Comparison of ENCODE assay signal across 11 mouse cellular contexts in genomic region chr10:3394671-3395288, GRCm38 (mm10). TPM values are rescaled to one million over a fixed set of nuclear protein-coding genes. Genes with fewer than 3 reads are reported as not detected.
DNase-seq lines count a peak whose midpoint lies in the region; ATAC-seq lines count a peak whose summit lies in the region.
"Had no signal": no experiment of that assay in that cellular context is flagged by ENCODE, and none has a peak within 500 bp of the region (broad histone marks: within the 10 kb centered on the region; RNA-seq: fewer than 3 reads in every experiment).

No protein-coding gene starts in this region.

- no peak overlapping the region for H3K9ac ChIP-seq in hindbrain, embryonic 13.5 days
- no peak overlapping the region for H3K9ac ChIP-seq in neural tube, embryonic 15.5 days (replicated peaks)
- H3K9ac ChIP-seq: limb, embryonic 15.5 days had no signal

- no peaks in the 10 kb centered on the region for H3K27me3 ChIP-seq in hindbrain, embryonic 13.5 days
- H3K27me3 ChIP-seq in hindbrain, embryonic 10.5 days (ENCODE audit: insufficient read depth, poor library complexity, severe bottlenecking): no peaks in the 10 kb centered on the region
- no peaks in the 10 kb centered on the region for H3K27me3 ChIP-seq in neural tube, embryonic 15.5 days (replicated peaks)
- H3K27me3 ChIP-seq: limb, embryonic 15.5 days; megakaryocyte, embryonic 14.5 days had no signal

- H3K4me3 ChIP-seq in hindbrain, embryonic 13.5 days: no peak overlapping the region
- no peak overlapping the region for H3K4me3 ChIP-seq in hindbrain, embryonic 10.5 days
- H3K4me3 ChIP-seq in neural tube, embryonic 15.5 days (replicated peaks): no peak overlapping the region
- H3K4me3 ChIP-seq: limb, embryonic 15.5 days; megakaryocyte, embryonic 14.5 days had no signal

- ATAC-seq in hindbrain, embryonic 13.5 days (ENCODE audit: low FRiP score): peak; percentile 22; the same call in 1 of the 2 replicates
- 0 out of 2 replicates have a peak, but pooled peaks have one; percentile 19 for ATAC-seq in neural tube, embryonic 15.5 days (ENCODE audit: low FRiP score)

- peaks cover 16% of the 10 kb centered on the region; the same call in 1 of the 2 replicates for H3K4me1 ChIP-seq in hindbrain, embryonic 13.5 days (replicated peaks)
- H3K4me1 ChIP-seq in hindbrain, embryonic 10.5 days (replicated peaks): no peaks in the 10 kb centered on the region
- H3K4me1 ChIP-seq in neural tube, embryonic 15.5 days: peaks cover 34% of the 10 kb centered on the region
- H3K4me1 ChIP-seq: limb, embryonic 15.5 days; megakaryocyte, embryonic 14.5 days had no signal

- peak overlapping the region; percentile 52; the same call in 1 of the 2 replicates for H3K27ac ChIP-seq in hindbrain, embryonic 13.5 days
- no peak overlapping the region for H3K27ac ChIP-seq in hindbrain, embryonic 10.5 days
- peak overlapping the region; percentile 60 for H3K27ac ChIP-seq in neural tube, embryonic 15.5 days (replicated peaks)
- H3K27ac ChIP-seq: limb, embryonic 15.5 days had no signal

- no peaks in the 10 kb centered on the region for H3K9me3 ChIP-seq in hindbrain, embryonic 13.5 days
- no peaks in the 10 kb centered on the region for H3K9me3 ChIP-seq in hindbrain, embryonic 10.5 days
- no peaks in the 10 kb centered on the region for H3K9me3 ChIP-seq in neural tube, embryonic 15.5 days (replicated peaks)
- H3K9me3 ChIP-seq: limb, embryonic 15.5 days had no signal

- DNase-seq in adrenal gland, adult 2 months: peak; percentile 57
- no peak for DNase-seq in adrenal gland, postnatal 14 days
- DNase-seq in hindbrain, embryonic 10.5 days (ENCODE audit: low spot score): no peak
- peak; percentile 38 for DNase-seq in right cerebral cortex, postnatal 4 days
- no peak for DNase-seq in right cerebral cortex, adult 2 months (ENCODE audit: low spot score in 2 of 2)
- no peak for DNase-seq in urinary bladder, postnatal 25 days (ENCODE audit: low spot score)
- DNase-seq: kidney, adult 18-20 months had no signal

- WGBS in hindbrain, embryonic 13.5 days: 73% methylated on average over 4 of the region's 4 CpGs
- WGBS in hindbrain, embryonic 10.5 days: 76% methylated on average over 4 of the region's 4 CpGs
- WGBS in neural tube, embryonic 15.5 days: 72% methylated on average over 4 of the region's 4 CpGs

- no peak overlapping the region for H3K4me2 ChIP-seq in hindbrain, embryonic 13.5 days
- H3K4me2 ChIP-seq in neural tube, embryonic 15.5 days: no peak overlapping the region
- H3K4me2 ChIP-seq: limb, embryonic 15.5 days had no signal

- no peaks in the 10 kb centered on the region for H3K36me3 ChIP-seq in hindbrain, embryonic 13.5 days
- H3K36me3 ChIP-seq in hindbrain, embryonic 10.5 days: no peaks in the 10 kb centered on the region
- H3K36me3 ChIP-seq in neural tube, embryonic 15.5 days: no peaks in the 10 kb centered on the region
- H3K36me3 ChIP-seq: limb, embryonic 15.5 days had no signal

RNA-seq across cellular contexts. Expression of gene Ppp1r14c, which starts 28.9 kb away (rescaled TPM):
- 10 to 100 TPM in 1 of 2 experiments, 1 to 10 TPM in 1; 8.6 to 15.5 TPM for total RNA-seq in adrenal gland, adult 2 months (2021)
- polyA plus RNA-seq in adrenal gland, adult 2 months (2012; rRNA removed): 7.7 and 10.4 TPM in 2 replicates
- 13.4 and 14.8 TPM in 2 replicates for total RNA-seq in adrenal gland, postnatal 14 days (2021)
- 42.6 and 43.3 TPM in 2 replicates for polyA plus RNA-seq in hindbrain, embryonic 13.5 days (2015; fragmentation: Nextera tagmentation; extraction: Ambion mirVana)
- polyA plus RNA-seq in hindbrain, embryonic 10.5 days (2016; fragmentation: Nextera tagmentation; extraction: Ambion mirVana): 3.5 and 6.0 TPM in 2 replicates
- polyA plus RNA-seq in neural tube, embryonic 15.5 days (2015; fragmentation: Nextera tagmentation; extraction: Ambion mirVana): 56.1 and 66.5 TPM in 2 replicates

Comparison
In these comparisons a context has a peak if more than half of its experiments do, and no peak if none do; other contexts are left out.
1. DNase-seq: peak in adrenal gland, adult 2 months (single experiment) and right cerebral cortex, postnatal 4 days (single experiment); none in adrenal gland, postnatal 14 days (single experiment), hindbrain, embryonic 10.5 days (single experiment), right cerebral cortex, adult 2 months (0 of 2) and urinary bladder, postnatal 25 days (single experiment).